Mouse (Mus musculus): ENCODE data around the gene Armt1.

GRCm38 (mm10) chr10:4398058-4398457 lies 34.2 kb upstream of the Armt1 start:
- no peak for TF ChIP-seq CTCF (IDR thresholded peaks at IDR 0.05; ENCODE audit: extremely low read depth, insufficient read depth, insufficient read length, insufficient replicate concordance)
- no peak for TF ChIP-seq POLR2A (IDR thresholded peaks at IDR 0.05; ENCODE audit: low read depth, low read length)

Measured in spleen, adult 2 months (tissue).